Mouse (Mus musculus) v-Abl transformed pro-B cells (cell line): ENCODE data around the gene Igfbp4.

ENCODE experiments used
- in situ Hi-C, 2 experiments: fragments of 400-800 bp; cut with MboI; formaldehyde crosslinking; loops; one replicate each; pipeline ENCODE4 v1.15.1; 2025; ENCODE audit not compliant: unreplicated experiment in 2 of 2

The Igfbp4 gene

DNA sequence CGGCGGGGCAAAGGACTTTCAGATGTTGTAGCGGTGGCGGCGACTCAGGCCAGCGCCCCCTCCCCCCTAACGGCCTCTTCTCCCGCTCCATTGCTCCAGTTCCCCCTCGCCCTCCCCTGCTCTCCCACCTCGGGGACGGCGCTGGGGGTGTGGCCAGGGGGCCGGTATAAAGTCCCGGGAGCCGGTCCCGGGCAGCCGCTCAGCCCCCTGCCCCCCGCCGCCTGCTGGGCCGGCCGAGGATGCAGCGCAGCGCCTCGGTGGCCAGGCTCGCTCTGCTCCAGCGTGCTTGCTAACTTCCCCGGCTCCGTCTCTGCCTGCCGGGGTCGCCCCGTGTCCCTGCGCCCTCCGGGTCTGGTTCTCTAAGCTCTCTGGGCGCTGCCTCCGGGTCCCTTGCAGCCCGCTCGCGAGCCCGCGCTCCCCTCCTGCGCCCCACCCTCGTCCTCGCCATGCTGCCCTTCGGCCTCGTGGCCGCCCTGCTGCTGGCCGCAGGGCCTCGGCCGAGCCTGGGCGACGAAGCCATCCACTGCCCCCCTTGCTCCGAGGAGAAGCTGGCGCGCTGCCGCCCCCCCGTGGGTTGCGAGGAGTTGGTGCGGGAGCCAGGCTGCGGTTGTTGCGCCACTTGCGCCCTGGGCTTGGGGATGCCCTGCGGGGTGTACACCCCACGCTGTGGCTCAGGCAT, at the start of gene Igfbp4:
Igfbp4 (plus strand) TSS at position 194 of the 679 bp plus-strand sequence.
- in situ Hi-C loops, result loop anchor here (5.0 to 25.0 kb wide), 3 partner anchors 106 to 246 kb away; partner anchors contain the start of gene Krt24 (in 1 of the 2)

GRCm38 (mm10) chr11:98995987-98996386, 45.1 kb upstream of the Igfbp4 start:
- in situ Hi-C loops, result loop anchor here (25.0 kb wide), 1 partner anchor 1291 kb away; no protein-coding TSS in a partner anchor

GRCm38 (mm10) chr11:98997659-98998058, 43.4 kb upstream of the Igfbp4 start:
- in situ Hi-C loops, result loop anchor here (25.0 kb wide), 1 partner anchor 1290 kb away; no protein-coding TSS in a partner anchor

DNA sequence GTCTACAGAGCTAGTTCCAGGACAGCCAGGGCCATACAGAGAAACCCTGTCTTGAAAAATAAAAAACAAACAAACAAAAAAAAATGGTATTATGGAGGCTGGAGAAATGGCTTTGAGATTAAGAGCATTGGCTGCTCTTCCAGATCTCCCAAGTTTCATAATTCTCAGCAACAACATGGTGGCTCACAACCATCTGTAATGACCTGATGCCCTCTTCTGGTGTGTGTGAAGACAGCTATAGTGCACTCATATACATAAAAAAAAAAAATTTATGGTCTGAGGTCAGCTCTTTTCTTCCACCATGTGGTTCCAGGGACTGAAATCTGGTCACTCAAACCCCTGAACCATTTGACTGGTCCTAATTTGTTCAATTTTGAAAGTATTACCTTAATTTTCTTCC, 42.3 kb upstream of the Igfbp4 start:
- in situ Hi-C loops, result loop anchor here (25.0 kb wide), 1 partner anchor 1289 kb away; no protein-coding TSS in a partner anchor

GRCm38 (mm10) chr11:98999243-98999642, 41.8 kb upstream of the Igfbp4 start:
- in situ Hi-C loops, result loop anchor here (25.0 kb wide), 1 partner anchor 1288 kb away; no protein-coding TSS in a partner anchor

DNA sequence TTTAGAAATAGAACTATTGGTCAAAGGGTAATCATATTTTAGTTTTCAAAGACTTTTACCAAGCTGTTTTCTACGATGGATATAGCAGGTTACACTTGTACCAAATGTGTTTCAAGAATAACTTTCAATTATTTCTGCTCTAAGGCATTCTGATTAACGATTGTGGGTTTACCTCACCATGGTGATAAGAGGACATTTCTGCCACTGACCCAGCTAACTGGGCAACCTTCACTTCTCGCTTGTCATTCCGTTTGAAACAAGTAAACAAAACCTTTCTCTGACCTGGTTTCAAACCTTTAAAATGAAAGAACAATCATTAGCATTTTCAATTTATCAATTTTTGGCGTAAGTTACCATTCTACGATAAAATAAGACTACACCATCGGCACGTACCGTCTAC, 34.3 kb upstream of the Igfbp4 start:
- in situ Hi-C loops, result no loop called here

- in situ Hi-C loops, result no loop called here
These were observed 30.9 kb upstream of the Igfbp4 start for GRCm38 (mm10) chr11:99010124-99010523.

- in situ Hi-C loops, result no loop called here
These were observed 30.3 kb upstream of the Igfbp4 start for GRCm38 (mm10) chr11:99010706-99011105.

- in situ Hi-C loops, result no loop called here
These were observed 27.2 kb upstream of the Igfbp4 start for GRCm38 (mm10) chr11:99013856-99014255.

DNA sequence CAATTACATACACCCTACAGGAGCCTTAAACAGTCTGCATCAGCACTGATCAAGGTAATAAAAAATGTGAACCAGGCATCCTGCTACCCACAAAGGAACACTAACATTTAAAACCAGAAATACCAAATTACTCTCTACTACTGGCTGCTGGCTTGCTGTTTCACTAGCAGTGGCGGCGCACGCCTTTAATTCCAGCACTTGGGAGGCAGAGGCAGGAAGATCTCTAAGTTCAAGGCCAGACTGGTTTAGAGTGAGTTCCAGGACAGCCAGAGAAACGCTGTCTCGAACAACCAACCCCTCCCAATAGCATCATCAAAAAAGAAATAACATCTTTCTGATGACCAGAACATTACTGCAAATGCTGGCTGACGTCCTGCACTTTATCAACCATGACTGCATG, 21.2 kb upstream of the Igfbp4 start:
- in situ Hi-C loops, result no loop called here

- in situ Hi-C loops, result no loop called here
These were observed 18.6 kb upstream of the Igfbp4 start for GRCm38 (mm10) chr11:99022384-99022933.

- in situ Hi-C loops, result no loop called here
These were observed 17.9 kb upstream of the Igfbp4 start for GRCm38 (mm10) chr11:99023094-99023493.

DNA sequence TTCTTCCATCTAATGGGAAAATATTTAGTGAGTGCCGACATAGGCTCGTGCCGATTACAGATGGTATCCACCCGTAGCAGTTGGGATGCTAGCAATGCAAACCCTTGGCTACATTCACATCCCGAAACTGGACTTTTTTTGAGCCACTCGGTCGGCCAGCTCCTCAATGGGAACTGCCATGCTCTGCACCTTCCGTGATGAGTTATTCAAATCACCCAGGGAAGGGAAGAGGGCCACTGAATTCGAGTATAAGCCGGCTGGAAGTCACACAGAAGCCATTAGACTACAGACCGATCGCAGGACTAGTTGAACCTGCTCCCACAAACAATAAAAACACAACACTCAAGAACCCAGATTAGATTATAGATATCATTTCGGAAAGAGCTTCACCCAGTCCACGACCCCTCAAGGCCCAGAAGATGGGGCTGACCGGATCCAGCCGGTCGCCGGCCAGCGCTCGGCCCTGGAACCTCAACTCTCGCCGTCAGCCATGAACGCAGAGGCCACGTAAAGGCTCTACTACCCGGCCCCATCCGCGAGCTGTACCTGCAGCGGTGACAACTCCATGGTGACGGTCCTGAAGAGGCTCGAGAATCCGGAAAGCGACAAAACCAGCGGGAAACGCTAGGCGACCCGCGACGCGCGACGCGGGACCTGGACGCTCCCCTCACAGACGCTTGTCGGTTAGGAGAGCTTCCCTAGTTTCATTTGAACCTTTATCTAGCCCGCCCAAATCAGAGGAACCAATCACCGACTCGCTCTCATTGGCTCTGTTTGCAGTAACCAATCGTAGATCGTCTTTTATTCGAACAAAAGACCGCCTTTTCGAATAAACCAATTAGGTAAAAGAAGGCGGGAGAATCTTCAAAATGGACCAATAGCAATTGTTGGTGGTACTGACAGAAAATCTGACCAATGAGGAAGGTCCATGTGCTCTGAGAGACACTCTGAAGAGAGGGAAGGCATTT, 17.3 kb upstream of the Igfbp4 start, which contains the start of gene Top2a:
Top2a (minus strand) TSS at position 690 of the 968 bp plus-strand sequence.
- in situ Hi-C loops, result no loop called here

DNA sequence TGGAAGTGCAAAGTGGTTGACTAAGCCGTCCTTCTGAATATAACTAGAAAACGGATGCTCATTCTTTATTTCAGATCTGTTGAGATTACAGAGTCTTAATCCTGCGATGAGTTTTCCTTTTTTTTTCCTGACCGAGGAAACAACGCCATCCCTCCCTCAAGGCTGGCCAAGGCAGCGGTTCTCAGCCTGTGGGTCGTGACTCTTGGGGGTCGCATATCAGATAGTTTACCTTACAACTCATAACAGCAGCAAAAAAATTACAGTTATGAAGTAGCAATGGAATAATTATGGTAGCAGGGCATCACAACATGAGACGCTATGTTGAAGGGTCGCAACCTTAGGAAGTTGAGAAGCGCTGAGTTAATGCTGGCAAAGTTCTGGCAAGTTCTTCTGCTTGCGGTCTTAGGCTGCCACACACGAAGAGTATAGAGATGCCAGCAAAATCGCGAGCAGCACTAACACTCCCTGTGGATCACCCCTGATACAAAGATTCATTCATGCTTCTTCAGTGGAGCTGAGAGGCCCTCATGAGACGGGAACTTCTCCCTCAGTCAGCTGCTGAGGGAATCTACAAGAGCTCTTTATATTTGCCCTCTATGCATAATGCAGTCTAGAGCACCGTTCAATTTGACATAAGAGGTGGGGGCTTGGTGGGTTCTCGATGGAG, 16.4 kb upstream of the Igfbp4 start:
- in situ Hi-C loops, result loop anchor here in 1 of 2 experiments (25.0 kb wide), 1 partner anchor 263 kb away; the partner anchor contains the start of gene Krt24

DNA sequence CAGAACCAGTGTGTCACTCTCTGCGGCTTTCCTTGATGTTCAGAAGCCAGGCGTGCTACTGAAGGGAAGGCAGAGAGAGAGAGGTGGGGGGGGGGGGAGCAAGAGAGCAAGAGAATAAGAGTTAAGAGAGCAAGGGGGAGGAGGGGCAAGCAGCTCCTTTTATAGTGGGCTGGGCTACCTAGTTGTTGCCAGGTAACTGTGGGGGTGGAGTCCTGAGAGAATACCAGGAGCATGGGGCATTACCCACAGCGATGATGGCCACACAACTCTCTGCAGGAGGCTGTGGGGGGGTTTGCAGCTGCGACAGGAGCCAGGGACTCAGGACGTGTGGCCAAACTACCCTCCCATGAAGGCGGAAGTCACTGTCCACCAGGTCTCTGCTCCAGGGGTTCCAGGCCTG, 15.2 kb upstream of the Igfbp4 start:
- in situ Hi-C loops, result loop anchor here in 1 of 2 experiments (25.0 kb wide), 1 partner anchor 261 kb away; the partner anchor contains the start of gene Krt24

DNA sequence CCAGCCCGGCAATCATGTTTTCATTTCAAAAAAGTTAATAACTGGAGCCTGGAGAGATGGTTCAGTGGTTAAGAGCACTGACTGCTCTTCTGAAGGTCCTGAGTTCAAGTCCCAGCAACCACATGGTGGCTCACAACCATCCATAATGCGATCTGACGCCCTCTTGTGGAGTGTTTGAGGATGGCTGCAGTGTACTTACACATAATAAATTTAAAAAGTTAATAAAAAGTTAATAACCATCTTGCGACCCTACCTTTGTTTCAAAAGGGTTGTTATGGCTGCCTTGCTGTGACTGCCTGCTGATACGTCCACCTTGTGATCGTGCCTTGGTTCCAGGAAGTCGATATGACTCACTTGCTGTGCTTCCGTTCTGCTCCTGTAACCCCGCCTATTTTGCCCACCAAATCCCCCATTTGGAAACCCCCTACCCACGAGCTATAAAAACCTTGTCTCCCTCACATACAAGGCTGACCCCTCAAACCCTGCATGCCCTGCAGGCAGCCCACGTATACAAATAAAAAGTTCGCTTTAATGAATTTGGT, 14.1 kb upstream of the Igfbp4 start:
- in situ Hi-C loops, result loop anchor here in 1 of 2 experiments (25.0 kb wide), 1 partner anchor 260 kb away; the partner anchor contains the start of gene Krt24

DNA sequence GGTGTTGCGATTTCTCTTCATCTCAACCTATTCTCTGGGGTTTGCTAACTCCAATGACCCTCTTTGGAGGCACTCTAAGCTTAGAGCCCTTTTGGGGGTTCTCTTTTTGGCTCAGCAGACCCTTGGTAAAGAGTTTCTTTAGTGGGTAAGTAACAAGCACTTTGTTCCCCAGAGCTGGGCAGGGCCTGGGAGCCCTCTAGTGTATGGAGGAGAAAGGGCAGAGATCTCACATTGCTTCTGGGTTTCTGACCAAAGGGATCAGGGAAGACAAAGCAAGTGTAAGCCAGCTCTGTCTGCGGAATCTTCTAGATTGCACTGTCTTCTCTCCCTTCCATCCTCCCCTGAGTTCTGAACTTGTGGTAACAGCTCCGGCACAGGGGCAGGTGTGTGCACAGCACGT, 5.7 kb upstream of the Igfbp4 start:
- in situ Hi-C loops, result loop anchor here (5.0 to 25.0 kb wide), 5 partner anchors 58 to 257 kb away; partner anchors contain the start of gene Krt24 (in 1 of the 2)

DNA sequence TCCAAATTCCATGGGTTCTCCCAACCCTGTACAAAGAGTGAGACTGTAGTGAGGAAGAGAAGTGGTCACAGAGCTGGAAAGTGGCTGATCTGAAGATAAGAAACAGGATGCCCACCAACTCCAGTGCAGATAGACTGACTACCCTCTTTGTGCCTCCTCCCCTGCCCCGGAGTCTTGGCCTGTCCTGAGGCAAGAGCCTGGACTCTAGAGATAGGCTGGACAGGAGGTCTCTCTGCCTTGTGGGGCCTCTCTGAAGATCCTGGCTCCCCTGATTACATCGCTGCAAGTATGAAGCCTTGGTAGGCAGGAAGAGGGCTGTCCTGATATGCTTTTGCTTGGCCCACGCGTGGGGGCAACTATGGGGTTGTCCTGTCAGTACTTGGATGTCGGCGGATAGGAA, 4.8 kb upstream of the Igfbp4 start:
- in situ Hi-C loops, result loop anchor here (5.0 to 25.0 kb wide), 5 partner anchors 59 to 256 kb away; partner anchors contain the start of gene Krt24 (in 1 of the 2)

- in situ Hi-C loops, result loop anchor here (5.0 to 25.0 kb wide), 7 partner anchors 62 to 253 kb away; partner anchors contain the start of gene Krt24 (in 1 of the 2)
These were observed 1.3 kb upstream of the Igfbp4 start for GRCm38 (mm10) chr11:99039782-99040181.
